Mouse (Mus musculus): ENCODE measurements at regions not wholly inside any gene's neighbourhood (a gene's known extent, or its start where the extent isn't known, plus 50 kb on each side); places are given as distances from the start of the nearest gene placed in this dataset.

- intact Hi-C loops (cut with DNase I), result no loop called here
- DNase-seq, result no peak
These were observed 58.6 kb upstream of the Mbip start for GRCm38 (mm10) chr12:56404262-56404661.

GRCm38 (mm10) chr12:56403626-56404025 lies 57.9 kb upstream of the Mbip start:
- no peak for DNase-seq
- intact Hi-C loops (cut with DNase I), result no loop called here

- intact Hi-C loops (cut with DNase I), result no loop called here
- no peak for DNase-seq
These were observed 57.1 kb upstream of the Mbip start for GRCm38 (mm10) chr12:56402844-56403243.

GRCm38 (mm10) chr12:56402137-56402536 lies 56.4 kb upstream of the Mbip start:
- no peak for DNase-seq
- intact Hi-C loops (cut with DNase I), result no loop called here
